Mouse (Mus musculus) brain, embryonic 18.5 days (tissue): Measurements from ENCODE around the gene Mgll.

ENCODE experiments used
- DNase-seq: peaks from one replicate; pipeline ENCODE4 v3.0.0-alpha.2; 2012; ENCODE audit warnings: low read depth, low spot score

Mgll gene

DNA sequence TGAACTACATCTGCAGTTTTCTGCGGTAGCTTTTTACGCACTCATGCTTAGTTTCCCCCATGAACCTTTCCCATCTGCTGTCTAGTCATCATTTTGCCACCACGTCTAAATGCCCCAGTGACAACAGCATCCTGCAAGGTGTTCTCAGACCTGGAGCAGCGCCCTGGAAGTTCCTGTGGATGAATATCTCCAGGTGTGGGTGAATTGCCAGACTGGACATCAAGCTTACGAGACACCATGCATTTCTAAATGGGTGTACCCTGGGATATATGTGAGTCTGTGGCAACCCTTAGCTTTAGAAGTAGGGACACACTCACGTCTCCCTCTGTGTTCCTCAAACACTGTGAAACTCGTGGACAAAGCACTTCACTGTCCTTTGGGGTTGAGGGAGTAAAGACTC is 76.0 kb downstream of the Mgll start:
- DNase-seq: no peak

DNA sequence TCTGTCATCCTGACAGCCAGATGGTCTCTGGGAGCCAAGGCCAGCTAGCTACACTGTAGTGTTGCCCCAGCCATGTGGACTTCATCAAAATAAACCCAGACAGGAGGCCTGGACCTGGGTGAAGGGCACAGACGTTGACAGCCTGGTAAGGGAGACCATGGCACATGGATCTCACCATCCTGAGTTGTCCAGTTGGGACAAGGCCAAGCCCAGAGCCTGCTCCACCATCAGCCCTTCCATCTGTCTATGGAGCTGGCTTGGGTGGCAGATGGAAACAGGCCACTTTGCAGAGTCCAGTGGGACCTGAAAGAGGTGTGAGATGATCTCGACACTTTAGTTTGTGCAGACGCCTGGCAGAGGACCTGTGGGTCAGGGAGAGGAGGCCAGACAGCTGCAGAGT is 76.5 kb downstream of the Mgll start:
- no peak for DNase-seq

DNA sequence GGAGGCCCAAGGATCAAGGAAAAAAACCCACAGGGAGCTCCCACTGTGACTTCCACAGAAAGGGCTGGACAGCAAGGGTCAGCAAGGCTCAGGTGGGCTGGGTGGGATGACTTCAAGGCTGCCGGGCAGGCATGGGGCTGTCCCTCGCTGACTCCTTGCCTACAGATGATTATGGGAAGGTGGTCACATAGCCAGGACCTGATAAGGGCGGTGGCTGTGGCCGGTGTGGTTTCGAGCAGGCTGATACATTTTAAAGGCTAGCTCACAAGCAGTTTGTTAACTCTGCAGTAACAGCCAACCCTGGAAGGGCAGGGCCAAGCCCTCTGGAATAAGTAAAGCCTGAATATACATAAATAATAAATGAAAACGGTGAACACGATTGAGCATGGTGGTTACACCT is 78.8 kb downstream of the Mgll start:
- DNase-seq: no peak

DNA sequence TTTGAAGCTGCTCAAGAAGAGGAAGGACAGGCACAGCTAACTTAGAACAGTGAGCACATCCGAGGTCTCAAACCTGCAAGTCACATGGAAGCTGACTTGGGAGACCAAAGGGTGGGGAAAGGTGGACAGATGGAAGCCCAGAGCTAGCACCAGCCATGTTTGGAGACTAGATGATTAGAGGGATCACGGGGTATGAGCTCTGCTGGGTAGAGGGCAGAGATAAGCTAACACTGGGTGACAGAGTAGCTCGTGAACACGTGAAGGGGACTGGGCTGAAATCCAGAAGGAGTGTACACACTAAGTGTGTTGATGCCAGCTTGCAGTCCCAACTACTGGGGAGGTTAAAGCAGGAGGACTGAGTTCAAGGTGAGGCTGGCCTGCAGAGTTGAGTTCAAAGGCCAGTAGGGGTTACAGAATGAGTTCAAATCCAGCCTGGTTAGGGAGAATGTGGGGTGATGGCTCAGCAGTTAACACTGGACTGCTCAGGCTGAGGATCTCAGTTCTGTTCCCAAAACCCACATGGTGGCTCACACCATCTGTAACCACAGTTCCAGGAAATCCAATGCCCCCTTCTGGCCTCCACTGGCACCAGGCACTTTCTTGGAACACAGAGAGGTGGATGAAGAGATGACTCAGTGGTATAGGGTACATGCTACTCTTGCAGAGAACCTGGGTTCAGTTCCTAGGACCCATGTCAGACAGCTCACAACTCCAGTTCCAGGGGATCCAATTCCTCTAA is 79.9 kb downstream of the Mgll start:
- DNase-seq: no peak

DNA sequence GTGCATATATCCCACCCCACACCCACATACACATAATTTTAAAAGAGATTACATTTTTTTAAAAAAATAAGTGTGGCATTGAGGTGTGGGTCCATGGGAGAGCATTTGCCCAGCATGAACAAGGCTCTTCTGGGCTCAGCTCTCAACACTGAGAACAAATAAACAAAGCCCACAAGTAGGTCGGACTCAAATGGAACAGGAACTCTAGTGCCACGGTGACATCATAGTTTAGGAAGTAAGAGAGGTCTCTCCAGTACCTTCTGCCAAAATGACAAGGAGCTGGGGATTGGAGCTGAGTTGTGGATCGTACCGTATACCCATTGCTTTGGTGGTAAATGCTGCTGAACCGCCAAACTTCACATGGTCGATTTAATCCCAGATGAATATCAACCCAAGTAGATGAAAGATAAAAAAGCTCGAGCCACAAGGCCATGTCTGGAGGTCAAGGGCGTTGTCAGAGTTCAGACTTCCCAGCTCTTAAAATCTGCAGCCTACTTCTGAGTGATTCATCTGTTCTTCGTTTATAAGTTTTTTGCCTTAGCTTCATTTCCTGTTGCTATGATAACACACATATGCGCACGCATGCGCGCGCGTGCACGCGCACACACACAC is 80.9 kb downstream of the Mgll start:
- DNase-seq: no peak

DNA sequence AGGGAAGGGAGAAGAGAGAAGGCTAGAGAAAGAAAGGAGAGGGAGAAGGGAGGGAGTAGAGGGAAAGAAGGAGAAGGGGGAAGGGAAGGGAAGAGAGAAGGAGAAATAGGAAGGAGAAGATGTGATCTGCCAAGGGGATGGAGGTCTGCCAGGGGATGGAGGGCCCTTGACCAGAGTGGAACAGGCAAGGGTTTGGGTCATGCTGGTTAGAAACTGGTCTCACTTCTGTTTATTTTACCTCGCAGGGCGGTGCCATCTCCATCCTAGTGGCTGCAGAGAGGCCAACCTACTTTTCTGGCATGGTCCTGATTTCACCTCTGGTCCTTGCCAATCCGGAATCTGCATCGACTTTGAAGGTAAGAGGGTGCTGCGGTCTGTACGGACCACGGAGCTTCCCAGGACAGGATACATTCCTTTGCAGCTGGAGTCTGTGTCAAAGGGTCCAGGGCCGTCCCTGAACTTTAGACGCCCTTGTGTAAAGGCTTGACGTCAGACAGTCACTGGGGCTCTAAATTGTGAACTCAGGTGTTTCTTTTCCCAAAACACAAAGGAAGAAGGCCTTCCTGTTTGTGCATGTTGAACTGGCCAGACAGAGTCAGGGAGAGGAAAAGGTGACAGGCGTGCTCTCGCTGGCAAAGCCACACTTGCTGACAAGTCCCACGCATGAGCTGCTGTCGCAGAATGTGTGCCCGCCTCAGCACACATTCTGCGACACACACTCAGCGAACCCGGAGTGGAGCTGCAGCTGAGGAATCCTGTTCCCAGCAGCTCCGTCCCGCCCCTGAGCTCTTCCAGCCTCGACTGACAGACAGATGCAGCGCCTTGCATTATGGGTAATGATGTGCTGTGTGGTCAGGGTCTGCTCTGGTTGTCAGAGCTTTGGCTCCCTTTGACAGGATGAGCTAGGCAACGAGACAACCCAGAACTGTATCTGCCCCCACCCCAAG is 85.2 kb downstream of the Mgll start:
- DNase-seq: no peak

DNA sequence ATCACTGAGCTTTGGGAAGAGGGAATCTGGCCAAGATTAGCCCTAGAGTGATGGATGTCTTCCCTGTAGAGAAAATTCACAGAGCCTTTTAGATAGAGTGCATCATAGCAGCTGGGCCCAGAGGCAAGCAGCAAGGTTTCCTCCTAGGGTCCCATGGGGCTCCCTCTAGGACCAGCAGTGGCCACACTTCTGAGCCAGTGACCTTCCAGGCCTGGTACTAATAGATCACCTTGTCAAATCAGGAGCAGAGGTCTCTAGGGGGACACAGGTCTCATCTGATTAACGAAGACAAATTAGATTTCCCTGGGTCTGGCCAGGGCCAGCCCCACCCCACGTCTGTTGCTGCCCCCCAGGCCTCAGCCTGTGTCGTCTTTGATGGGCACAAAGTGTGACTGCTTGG is 86.1 kb downstream of the Mgll start:
- DNase-seq: no peak

DNA sequence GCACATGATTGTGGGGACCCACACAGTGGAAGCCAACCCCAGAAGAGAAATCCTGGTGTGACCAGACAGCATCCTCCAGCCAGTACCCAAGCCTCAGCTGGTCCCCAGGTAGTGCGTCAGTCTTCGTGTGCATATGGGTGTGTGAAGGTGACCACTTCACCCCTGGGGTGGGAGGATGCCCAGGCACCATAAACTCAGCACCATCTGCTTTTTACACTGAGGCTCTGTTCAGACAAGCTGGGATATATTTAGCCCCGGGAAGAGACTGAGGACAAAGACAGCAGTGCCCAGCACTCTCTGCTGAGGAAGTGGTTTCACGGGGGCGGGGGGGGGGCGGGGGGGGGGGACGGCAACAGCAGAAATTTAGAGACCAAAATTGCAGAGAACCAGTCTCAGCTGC is 87.2 kb downstream of the Mgll start:
- DNase-seq: no peak

DNA sequence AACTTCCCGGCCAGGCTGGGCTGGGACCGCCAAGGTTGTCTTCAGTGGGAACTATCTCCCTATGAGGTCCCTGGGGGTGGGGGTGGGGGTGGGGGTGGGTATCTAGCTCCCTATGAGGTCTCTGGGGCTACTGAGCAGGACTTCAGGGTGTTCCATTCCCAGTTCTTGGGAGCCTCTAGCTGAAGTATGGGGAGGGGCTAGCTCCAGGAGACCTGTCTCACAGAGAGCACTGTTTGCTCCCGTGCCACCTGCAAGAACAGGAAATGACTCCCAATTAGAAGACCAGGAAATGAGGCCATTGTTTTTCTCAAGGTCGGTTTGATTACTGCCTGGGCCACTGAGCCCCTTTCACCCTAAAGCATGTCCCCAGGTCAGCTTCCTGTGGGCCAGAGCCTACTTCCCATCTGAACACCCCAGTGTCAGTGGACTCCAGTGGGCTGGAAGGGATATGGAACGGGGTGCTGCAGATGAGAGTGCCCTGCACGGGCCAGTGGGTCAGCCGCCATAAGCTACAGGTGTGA is 87.7 kb downstream of the Mgll start:
- DNase-seq: no peak

DNA sequence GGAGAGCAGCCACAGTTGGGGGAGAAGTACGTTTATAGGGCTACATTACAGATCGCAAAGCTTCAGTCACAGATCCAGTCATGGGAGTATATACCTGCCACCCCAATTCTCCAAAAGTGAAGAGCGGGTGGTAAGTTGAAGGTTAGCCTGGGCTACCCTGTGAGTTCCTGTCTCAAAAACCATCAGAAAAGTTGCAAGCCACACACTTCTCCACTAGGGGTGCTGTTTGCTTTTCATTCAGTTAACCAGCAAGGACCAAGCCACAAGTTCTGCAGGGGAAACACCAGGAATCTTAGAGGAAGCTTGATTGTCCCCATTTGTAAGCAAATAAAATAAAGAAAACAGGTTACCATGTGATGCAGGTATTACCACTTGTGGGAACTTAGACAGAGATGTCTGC is 88.7 kb downstream of the Mgll start:
- no peak for DNase-seq

DNA sequence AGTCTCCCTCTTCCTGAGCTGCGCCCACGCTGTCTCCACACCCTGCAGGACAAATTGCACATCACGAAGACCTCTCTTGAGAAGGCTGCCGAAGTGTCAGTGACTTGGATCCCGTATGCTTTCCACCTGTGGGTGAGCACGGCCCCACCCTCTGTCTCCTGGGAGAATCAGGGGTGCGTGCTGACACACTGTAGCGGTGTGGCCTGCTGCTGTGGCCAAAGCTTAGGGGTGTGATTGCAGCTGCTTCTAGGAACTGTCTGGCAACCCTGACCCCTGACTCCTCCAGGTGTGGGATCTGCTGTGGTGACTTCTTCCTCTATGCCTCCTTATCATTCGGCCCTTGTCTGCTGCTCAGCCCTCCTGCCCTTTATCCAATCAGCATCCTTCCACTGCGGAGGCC is 89.6 kb downstream of the Mgll start:
- DNase-seq: no peak

DNA sequence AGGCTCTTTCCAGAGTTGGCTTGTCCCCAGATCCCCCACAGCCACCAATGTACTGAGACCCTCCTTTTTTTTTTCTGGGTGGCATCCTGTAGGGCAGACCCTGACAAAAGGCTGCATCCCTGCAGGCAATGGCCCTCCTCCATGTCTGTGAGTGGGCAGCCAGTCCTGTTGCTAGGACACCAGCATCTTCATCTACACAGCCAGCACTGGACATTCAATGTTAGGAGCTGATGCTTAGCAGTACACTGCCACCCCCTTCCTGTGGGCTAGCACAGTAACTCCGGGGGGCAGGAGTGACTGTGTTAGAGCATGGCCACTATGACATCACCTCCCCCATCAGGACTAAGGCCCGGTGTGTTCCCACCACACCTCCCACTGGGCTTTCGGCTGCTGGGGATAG is 90.8 kb downstream of the Mgll start:
- DNase-seq: no peak

DNA sequence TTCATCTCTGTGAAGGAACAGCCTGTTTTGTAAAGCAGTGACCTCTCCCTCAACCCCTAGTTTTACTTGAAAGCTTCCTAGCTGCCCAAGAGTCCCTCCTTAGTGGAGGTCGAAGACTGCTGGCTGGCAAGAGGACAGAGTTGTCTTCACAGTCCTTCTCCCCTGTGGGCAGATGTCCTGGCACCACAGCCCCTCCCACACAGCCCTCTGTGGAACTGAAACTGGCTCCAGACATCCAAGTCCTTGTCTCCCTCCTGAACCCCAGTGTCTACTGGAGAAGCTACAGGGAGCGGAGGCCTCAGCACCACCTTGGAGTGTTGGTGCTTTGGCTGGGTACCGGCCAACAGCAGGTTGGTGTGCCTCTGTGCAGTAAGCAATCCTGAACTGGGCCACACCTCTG is 91.3 kb downstream of the Mgll start:
- DNase-seq: no peak

DNA sequence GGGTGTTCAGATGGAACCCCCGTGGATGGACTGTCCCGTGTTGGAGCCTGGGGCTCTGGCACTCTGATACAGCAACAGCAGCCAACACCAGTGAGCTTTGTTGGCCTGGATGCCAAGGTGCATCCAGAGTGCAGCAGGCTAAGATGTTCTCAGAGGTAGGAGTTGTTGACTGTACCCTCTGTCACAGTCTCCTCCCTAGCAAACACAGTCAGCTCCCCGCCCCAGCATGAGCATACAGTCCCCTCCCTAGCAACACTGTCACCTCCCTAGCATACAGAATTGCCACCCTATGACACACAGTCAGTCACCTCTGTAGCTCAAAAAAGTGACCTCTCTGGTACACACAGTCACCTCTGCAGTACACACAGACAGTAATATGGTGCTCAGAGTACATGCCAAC is 92.7 kb downstream of the Mgll start:
- no peak for DNase-seq

DNA sequence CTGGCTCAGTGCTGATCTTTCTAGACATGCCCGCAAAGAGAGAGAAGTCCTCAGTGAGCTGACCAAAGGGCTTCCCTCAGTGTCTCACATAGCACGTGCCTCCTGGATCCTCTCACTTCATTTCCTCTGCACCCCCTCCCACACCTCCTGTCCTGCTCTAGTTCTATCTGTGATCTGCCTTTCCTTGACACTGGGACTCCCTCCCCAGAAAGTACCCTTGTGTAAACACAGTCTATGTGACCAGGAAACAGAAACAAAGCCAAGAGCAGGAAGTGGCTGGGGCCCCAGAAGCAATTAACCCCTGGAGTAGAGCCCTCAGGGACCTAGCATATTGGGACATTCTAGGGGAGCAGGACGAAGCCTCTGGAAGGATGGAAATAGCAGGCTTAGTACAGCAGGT is 96.6 kb downstream of the Mgll start:
- no peak for DNase-seq

DNA sequence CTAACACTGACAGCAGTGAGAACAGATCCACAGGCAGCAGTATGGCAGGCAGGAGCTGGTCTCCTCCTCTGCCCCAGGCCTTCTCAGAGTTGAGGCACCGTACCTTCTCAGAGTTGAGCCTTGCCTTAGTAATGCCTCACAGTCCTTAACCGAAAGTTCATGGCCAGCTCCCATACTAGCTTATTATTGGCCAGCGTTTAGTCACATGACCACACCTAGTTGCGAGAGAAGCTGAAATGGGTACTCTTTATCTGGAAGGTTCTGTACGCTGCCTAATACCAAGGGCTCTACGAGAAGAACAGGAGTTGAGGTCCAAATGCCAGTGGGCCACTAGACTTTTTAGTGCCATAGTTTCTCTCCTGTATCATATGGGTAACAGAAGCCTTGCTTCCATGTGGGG is 97.1 kb downstream of the Mgll start:
- DNase-seq: no peak

DNA sequence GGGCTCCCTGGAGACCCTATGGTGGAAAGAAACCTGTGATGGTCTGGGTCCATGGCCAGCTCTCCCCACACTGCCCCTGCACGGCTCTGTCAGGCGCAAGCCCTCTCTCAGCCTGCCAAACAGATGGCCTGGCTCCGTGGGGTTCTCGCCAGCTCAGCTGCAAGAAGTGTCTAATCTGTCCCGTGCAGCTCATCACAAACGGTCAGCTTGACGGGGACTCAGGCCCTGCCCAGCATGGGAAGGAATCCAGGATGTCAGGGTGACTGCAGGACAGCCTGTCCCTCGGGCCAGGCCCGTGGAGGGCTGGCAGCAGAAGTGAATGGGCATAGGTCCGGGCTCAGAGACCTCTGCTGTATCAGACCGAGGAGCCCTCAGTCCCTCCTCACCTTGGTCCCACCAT is 97.7 kb downstream of the Mgll start:
- no peak for DNase-seq

DNA sequence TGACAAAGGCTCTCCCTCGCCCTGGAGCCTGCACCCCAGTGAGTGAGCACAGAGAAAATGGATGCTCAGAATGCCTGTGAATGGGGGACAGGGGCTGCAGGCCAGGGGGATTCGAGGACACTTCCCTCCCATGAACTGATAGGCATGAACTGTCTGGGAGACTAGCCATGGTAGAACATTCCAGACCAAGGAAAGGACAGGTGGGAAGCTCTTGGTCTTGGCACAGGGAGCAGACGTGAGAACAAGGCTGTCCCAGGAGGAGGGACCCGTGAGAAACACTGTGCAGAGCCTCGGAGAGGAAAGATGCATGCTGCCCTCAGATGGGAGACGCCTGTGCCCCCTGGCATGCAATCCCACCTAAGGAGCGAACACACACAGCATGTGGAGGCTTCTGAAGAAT is 100.0 kb downstream of the Mgll start:
- no peak for DNase-seq

DNA sequence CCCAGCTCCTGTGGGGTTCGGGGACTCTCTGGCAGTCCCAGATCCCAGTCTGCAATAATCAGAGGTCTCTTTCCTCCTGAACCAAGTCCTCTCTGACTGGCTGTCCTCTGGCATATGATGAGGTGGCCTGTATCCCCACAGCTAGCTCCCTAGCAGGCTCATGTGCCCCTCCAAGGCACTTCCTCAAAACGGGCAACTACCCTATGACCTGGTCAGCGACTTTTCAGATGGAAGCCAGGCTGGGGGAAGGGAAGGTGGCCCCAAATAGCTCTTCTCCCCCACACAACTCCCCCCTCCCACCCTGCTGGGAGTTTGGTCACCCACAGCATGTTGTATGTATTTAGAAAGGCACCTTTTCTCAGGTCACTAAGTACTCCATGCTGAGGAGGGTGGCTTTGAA is 101.9 kb downstream of the Mgll start:
- no peak for DNase-seq

DNA sequence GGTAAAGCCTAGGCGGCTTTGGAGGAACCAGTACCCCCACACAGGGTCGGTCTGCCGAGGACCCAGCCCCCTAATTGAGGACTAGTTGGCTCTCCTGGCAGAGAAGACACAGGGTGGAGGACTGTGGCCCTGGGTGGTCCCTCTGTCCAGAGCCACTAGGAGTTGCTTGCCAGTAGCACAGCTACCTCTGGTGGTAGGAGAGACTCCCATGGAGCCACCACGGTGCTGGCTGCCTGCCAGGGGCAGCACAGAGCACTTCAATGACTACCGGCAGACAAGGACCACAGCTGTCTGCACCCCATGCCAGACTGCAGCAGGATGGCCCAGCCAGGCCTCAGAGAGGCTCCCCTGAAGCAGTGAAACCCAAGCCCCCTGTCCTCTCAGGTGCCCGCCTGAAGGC is 102.3 kb downstream of the Mgll start:
- no peak for DNase-seq

DNA sequence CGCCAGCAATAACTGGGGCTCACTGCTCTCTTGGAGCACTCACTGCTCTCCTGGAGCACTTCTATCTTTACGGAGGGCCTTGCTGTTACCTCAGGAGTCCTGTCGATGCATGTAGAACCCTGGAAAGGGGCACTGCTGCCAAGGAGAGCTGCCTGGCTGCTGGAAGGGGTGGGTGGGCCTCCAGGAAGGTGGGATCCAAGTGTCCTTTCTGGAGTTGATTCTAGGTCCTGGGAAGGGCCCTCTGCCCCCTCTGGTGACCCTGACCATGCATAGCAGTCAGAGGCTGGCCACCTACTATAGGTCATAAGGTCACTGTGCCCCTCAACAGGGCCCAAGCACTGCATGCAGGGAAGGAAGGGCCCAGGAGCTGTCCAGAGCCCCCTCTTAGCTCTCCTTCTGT is 102.8 kb downstream of the Mgll start:
- DNase-seq: no peak

DNA sequence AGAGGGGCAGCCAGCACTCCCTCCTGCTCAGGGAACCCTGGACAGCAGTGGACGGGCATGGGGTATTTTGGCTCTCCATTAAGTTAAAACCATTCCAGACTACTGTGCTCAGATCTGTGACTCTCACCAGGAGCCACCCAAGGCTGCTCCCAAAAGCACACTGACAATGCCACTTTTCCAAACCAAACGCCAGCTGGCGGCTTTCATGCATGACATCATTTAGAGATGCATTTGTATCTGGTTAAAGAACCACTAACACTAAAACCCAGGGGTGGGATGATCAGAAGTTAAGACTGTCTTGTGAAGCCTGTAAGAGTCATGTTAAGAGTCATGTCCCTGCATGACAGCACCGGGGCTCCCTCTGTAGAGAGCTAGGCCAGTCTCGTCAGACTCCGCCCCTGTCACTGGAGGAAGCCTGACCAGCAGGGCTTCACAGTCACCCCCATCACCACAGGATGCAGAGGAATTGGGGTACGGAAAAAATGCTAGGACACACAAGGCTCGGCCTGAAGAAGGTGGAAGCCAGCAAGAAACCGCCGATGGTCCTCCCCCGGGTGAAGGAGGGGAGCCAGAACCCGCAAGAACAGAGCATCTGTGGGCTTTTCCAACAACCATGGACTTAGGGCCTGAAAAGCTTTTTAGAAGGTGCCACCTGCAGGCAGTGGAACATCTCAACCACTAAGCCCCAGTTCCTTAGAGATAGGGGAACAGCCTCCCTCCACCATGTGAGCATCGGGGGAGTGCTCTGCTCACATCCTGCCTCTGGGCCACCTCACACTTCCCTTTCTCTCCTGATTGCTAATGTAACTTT is 103.4 kb downstream of the Mgll start:
- DNase-seq: no peak
